Mouse (Mus musculus): Measurements from ENCODE around the gene Armc7.

GRCm38 (mm10) chr11:115464851-115465250 lies 10.6 kb upstream of the Armc7 start:
- TF ChIP-seq POLR2A (IDR thresholded peaks at IDR 0.05; ENCODE audit: insufficient read length, low read depth) = no peak
- TF ChIP-seq MAX (IDR thresholded peaks at IDR 0.05; ENCODE audit: low read depth) = no peak
- no peak for TF ChIP-seq TCF12 (IDR thresholded peaks at IDR 0.05; ENCODE audit: insufficient read depth, poor library complexity, severe bottlenecking)
- TF ChIP-seq SRF (IDR thresholded peaks at IDR 0.05; ENCODE audit: control insufficient read depth, insufficient read length, low read depth) = no peak
- no peak for TF ChIP-seq USF1 (IDR thresholded peaks at IDR 0.05; ENCODE audit: low read depth)
- TF ChIP-seq MYOG (IDR thresholded peaks at IDR 0.05; ENCODE audit: control insufficient read depth in 1 of 3, insufficient read depth in 1 of 3, insufficient read length in 2 of 3, low read depth in 2 of 3) = no peak
- TF ChIP-seq MYOD1 (IDR thresholded peaks at IDR 0.05; ENCODE audit: control insufficient read depth in 1 of 3, insufficient read length in 2 of 3, low read depth in 2 of 3) = no peak

Measured in myocyte (in vitro differentiated cells).